Mouse (Mus musculus) cerebellum, postnatal 10 days (tissue): ENCODE measurements around the gene F12.
"Not testable (repeated sequence)": the region's sequence is repeated elsewhere in the genome, so short reads cannot be mapped to it uniquely, and the experiment has no call there.

Experiments
- DNase-seq, 2 experiments: peaks; one replicate each; pipeline ENCODE4 v3.0.0; 2021; ENCODE audit warnings: mixed read lengths in 2 of 2

The F12 gene

GRCm38 (mm10) chr13:55449679-55450441, 23.3 kb upstream of the F12 start:
- peak in 1 of 2 experiments; percentile 15 for DNase-seq

- peak in 1 of 2 experiments; percentile 19 for DNase-seq
These were observed 22.6 kb upstream of the F12 start for GRCm38 (mm10) chr13:55449205-55449604.

GRCm38 (mm10) chr13:55448131-55448530, 21.5 kb upstream of the F12 start:
- no peak for DNase-seq

GRCm38 (mm10) chr13:55447543-55447943, 20.9 kb upstream of the F12 start:
- no peak for DNase-seq

GRCm38 (mm10) chr13:55446483-55447105, 20.0 kb upstream of the F12 start:
- DNase-seq = no peak

- no peak for DNase-seq
These were observed 18.9 kb upstream of the F12 start for GRCm38 (mm10) chr13:55445361-55446091.

GRCm38 (mm10) chr13:55444937-55445315, 18.3 kb upstream of the F12 start, which contains the start of gene Grk6:
Gene Grk6, plus strand, starts transcription at chr13:55445072.
- DNase-seq = peak; percentile 99 to 100

GRCm38 (mm10) chr13:55444286-55444936, 17.8 kb upstream of the F12 start:
- no peak for DNase-seq

- DNase-seq = no peak
These were observed 17.2 kb upstream of the F12 start for GRCm38 (mm10) chr13:55443799-55444285.

GRCm38 (mm10) chr13:55437111-55437629, 10.6 kb upstream of the F12 start:
- not testable (repeated sequence) for DNase-seq

- no peak for DNase-seq
These were observed 5.5 kb upstream of the F12 start for GRCm38 (mm10) chr13:55431889-55432685.

- no peak for DNase-seq
These were observed 4.0 kb upstream of the F12 start for GRCm38 (mm10) chr13:55430566-55430965.

GRCm38 (mm10) chr13:55429226-55429888, 2.8 kb upstream of the F12 start:
- no peak for DNase-seq

- peak; percentile 84 for DNase-seq
These were observed 5.4 kb downstream of the F12 start for GRCm38 (mm10) chr13:55420933-55421800.

- DNase-seq = no peak
These were observed 6.3 kb downstream of the F12 start for GRCm38 (mm10) chr13:55420018-55420932.

GRCm38 (mm10) chr13:55419142-55419541, 7.5 kb downstream of the F12 start:
- DNase-seq = no peak

- DNase-seq = peak; percentile 94 to 96
These were observed 8.6 kb downstream of the F12 start for GRCm38 (mm10) chr13:55418004-55418403.

GRCm38 (mm10) chr13:55414743-55415380, 11.7 kb downstream of the F12 start, which contains the start of gene Pfn3:
Gene Pfn3, minus strand, starts transcription at chr13:55415232.
- peak; percentile 68 to 71 for DNase-seq
